Mouse (Mus musculus) embryonic facial prominence, embryonic 11.5 days (tissue): ENCODE measurements around the gene Rgsl1. TPM values are rescaled to one million over a fixed set of nuclear protein-coding genes. Genes with fewer than 3 reads are reported as not detected.

Experiments used
- ATAC-seq: fragments of 200-750 bp; cut with Nextera tagmentation; replicated peaks from 2 replicates; pipeline ENCODE4 v1.8.0; 2017; ENCODE audit warnings: low read depth; ENCODE audit not compliant: insufficient number of reproducible peaks, low FRiP score, low TSS enrichment
- DNase-seq: peaks from one replicate; pipeline ENCODE4 v3.0.0-alpha.2; 2015; ENCODE audit warnings: low spot score
- H3K27ac ChIP-seq: fragments of 300-500 bp; sonication (generic); replicated peaks from 2 replicates; pipeline ENCODE4 v1.5.1; 2014; ENCODE audit warnings: mild to moderate bottlenecking, low read depth, low read length, control low read depth
- H3K27me3 ChIP-seq: fragments of 300-500 bp; sonication (generic); 2 replicates; pipeline ENCODE4 v1.6.1; 2014; ENCODE audit warnings: mild to moderate bottlenecking, low read length, moderate library complexity, mixed read lengths; ENCODE audit not compliant: control insufficient read depth, insufficient read depth
- H3K36me3 ChIP-seq: fragments of 300-500 bp; sonication (generic); replicated peaks from 2 replicates; pipeline ENCODE4 v1.6.1; 2014; ENCODE audit warnings: low read depth, mild to moderate bottlenecking, low read length, moderate library complexity, mixed read lengths; ENCODE audit not compliant: control insufficient read depth, insufficient read depth
- H3K4me1 ChIP-seq: fragments of 300-500 bp; sonication (generic); 2 replicates; pipeline ENCODE4 v1.6.1; 2014; ENCODE audit warnings: low read length, mixed read lengths; ENCODE audit not compliant: control insufficient read depth, insufficient read depth
- H3K4me2 ChIP-seq: fragments of 300-500 bp; sonication (generic); 2 replicates; pipeline ENCODE4 v1.6.1; 2014; ENCODE audit warnings: low read depth, mild to moderate bottlenecking, control low read depth, low read length, moderate library complexity
- H3K4me3 ChIP-seq: fragments of 300-500 bp; sonication (generic); 2 replicates; pipeline ENCODE4 v1.5.1; 2014; ENCODE audit warnings: low read depth, low read length, control low read depth
- H3K9ac ChIP-seq: fragments of 300-500 bp; sonication (generic); replicated peaks from 2 replicates; pipeline ENCODE4 v1.6.1; 2014; ENCODE audit warnings: mild to moderate bottlenecking, control low read depth, low read length
- H3K9me3 ChIP-seq: fragments of 300-500 bp; sonication (generic); replicated peaks from 2 replicates; pipeline ENCODE4 v1.6.1; 2016; ENCODE audit warnings: mild to moderate bottlenecking, low read length, inconsistent platforms, mixed read lengths; ENCODE audit not compliant: control insufficient read depth
- WGBS: fragments of 180-500 bp; shearing (Covaris S2); extraction: QIAGEN DNeasy Blood & Tissue Kit; methylation state at CpG from one replicate; pipeline ENCODE4 v1.1.7; 2014; 5-methylcytosine and 5-hydroxymethylcytosine counted together
- polyA plus RNA-seq: library from polyadenylated mRNA; unstranded; fragments of >200 nt; fragmentation: Nextera tagmentation; extraction: Ambion mirVana; gene quantifications from 2 replicates; pipeline ENCODE4 v1.2.1, GENCODE M21; 2014

The Rgsl1 gene
- polyA plus RNA-seq, 1 experiment from 2014 or later: not detected

GRCm38 (mm10) chr1:153753725-153754464, 90.0 kb downstream of the Rgsl1 start:
- no peak overlapping the region for H3K4me2 ChIP-seq
- no peaks in the 10 kb centered on the region for H3K9me3 ChIP-seq
- H3K4me1 ChIP-seq: no peaks in the 10 kb centered on the region
- DNase-seq (no peak), ATAC-seq (no peak)
- H3K4me3 ChIP-seq: no peak overlapping the region
- no peak overlapping the region for H3K27ac ChIP-seq
- no peak overlapping the region for H3K9ac ChIP-seq
- H3K36me3 ChIP-seq: no peaks in the 10 kb centered on the region
- H3K27me3 ChIP-seq: no peaks in the 10 kb centered on the region
- 78% methylated on average over 25 of the region's 25 CpGs for WGBS

GRCm38 (mm10) chr1:153752521-153752920, 91.4 kb downstream of the Rgsl1 start:
- no peak overlapping the region for H3K4me3 ChIP-seq
- no peak overlapping the region for H3K27ac ChIP-seq
- H3K9ac ChIP-seq: no peak overlapping the region
- H3K4me1 ChIP-seq: no peaks in the 10 kb centered on the region
- H3K4me2 ChIP-seq: no peak overlapping the region
- DNase-seq: no peak
- H3K36me3 ChIP-seq: no peaks in the 10 kb centered on the region
- WGBS: 85% methylated on average over 6 of the region's 6 CpGs
- no peak for ATAC-seq
- no peaks in the 10 kb centered on the region for H3K9me3 ChIP-seq
- no peaks in the 10 kb centered on the region for H3K27me3 ChIP-seq

- no peaks in the 10 kb centered on the region for H3K4me1 ChIP-seq
- H3K9ac ChIP-seq: peak overlapping the region; percentile 10; the same call in 1 of the 2 replicates
- no peak overlapping the region for H3K4me3 ChIP-seq
- H3K9me3 ChIP-seq: no peaks in the 10 kb centered on the region
- H3K27me3 ChIP-seq: no peaks in the 10 kb centered on the region
- no peak overlapping the region for H3K27ac ChIP-seq
- no peak overlapping the region for H3K4me2 ChIP-seq
- ATAC-seq: no peak
- H3K36me3 ChIP-seq: no peaks in the 10 kb centered on the region
- 50% methylated on average over 13 of the region's 13 CpGs for WGBS
- DNase-seq: no peak
These were observed 92.1 kb downstream of the Rgsl1 start for GRCm38 (mm10) chr1:153751763-153752301.

GRCm38 (mm10) chr1:153750054-153750453, 93.9 kb downstream of the Rgsl1 start:
- no peak for ATAC-seq
- peak; percentile 9 for DNase-seq
- H3K4me2 ChIP-seq: peak overlapping the region; percentile 51
- H3K36me3 ChIP-seq: no peaks in the 10 kb centered on the region
- H3K4me3 ChIP-seq: peak overlapping the region; percentile 29; the same call in 1 of the 2 replicates
- H3K9ac ChIP-seq: peak overlapping the region; percentile 78
- no peaks in the 10 kb centered on the region for H3K4me1 ChIP-seq
- WGBS: 60% methylated on average over 6 of the region's 6 CpGs
- H3K27me3 ChIP-seq: no peaks in the 10 kb centered on the region
- H3K27ac ChIP-seq: no peak overlapping the region
- no peaks in the 10 kb centered on the region for H3K9me3 ChIP-seq

GRCm38 (mm10) chr1:153749211-153749801, 94.6 kb downstream of the Rgsl1 start, which contains the start of gene Rnasel:
Gene Rnasel (plus strand): TSS chr1:153749426.
- Histone ChIP-seq H3K9ac (peak within 1 kb of the TSS; percentile 78), H3K27me3 (no peaks in the 10 kb centered on the region), H3K27ac (no peak within 1 kb of the TSS), H3K4me3 (peak within 1 kb of the TSS; percentile 29), H3K4me2 (peak within 1 kb of the TSS; percentile 51), H3K4me1 (no peaks in the 10 kb centered on the region), H3K9me3 (no peaks in the 10 kb centered on the region), H3K36me3 (no peaks in the 10 kb centered on the region)
- DNase-seq (peak; percentile 92), ATAC-seq (peak; percentile 52; the same call in 1 of the 2 replicates)
- WGBS: 6% methylated on average over 18 of the region's 18 CpGs

- Histone ChIP-seq H3K4me1 (no peaks in the 10 kb centered on the region), H3K9me3 (no peaks in the 10 kb centered on the region), H3K36me3 (no peaks in the 10 kb centered on the region), H3K27me3 (no peaks in the 10 kb centered on the region), H3K4me3 (no peak overlapping the region), H3K4me2 (no peak overlapping the region), H3K27ac (no peak overlapping the region), H3K9ac (no peak overlapping the region; the same call in 1 of the 2 replicates)
- DNase-seq (peak; percentile 33), ATAC-seq (no peak)
- WGBS: 7% methylated on average over 1 of the region's 1 CpGs
These were observed 95.4 kb downstream of the Rgsl1 start for GRCm38 (mm10) chr1:153748549-153748948.

GRCm38 (mm10) chr1:153747861-153748530, 95.9 kb downstream of the Rgsl1 start:
- Histone ChIP-seq H3K27me3 (no peaks in the 10 kb centered on the region), H3K4me1 (no peaks in the 10 kb centered on the region), H3K36me3 (no peaks in the 10 kb centered on the region), H3K9ac (no peak overlapping the region; the same call in 1 of the 2 replicates), H3K4me3 (no peak overlapping the region), H3K9me3 (no peaks in the 10 kb centered on the region), H3K27ac (no peak overlapping the region), H3K4me2 (no peak overlapping the region)
- ATAC-seq (no peak), DNase-seq (no peak)
- WGBS: 77% methylated on average over 12 of the region's 12 CpGs
